Mouse (Mus musculus) CH12.LX (cell line): ENCODE measurements at regions not wholly inside any gene's neighbourhood (a gene's known extent, or its start where the extent isn't known, plus 50 kb on each side); places are given as distances from the start of the nearest gene placed in this dataset.

ENCODE experiments used
- DNase-seq: peaks from one replicate; pipeline ENCODE4 v3.0.0-alpha.2; 2013; ENCODE audit errors: extremely low read depth
- H3K27ac ChIP-seq: 2 replicates; pipeline ENCODE4 v1.5.1; 2012; ENCODE audit warnings: low read depth, mild to moderate bottlenecking, control low read depth, moderate library complexity; ENCODE audit not compliant: insufficient read depth
- H3K27me3 ChIP-seq: replicated peaks from 2 replicates; pipeline ENCODE3; 2012; ENCODE audit warnings: inconsistent platforms
- H3K36me3 ChIP-seq, 2 experiments: replicated peaks in 1 of 2; 2 replicates each; pipeline versions ENCODE3 to v1.6.1; 2012; ENCODE audit warnings: inconsistent platforms in 1 of 2, low read length in 1 of 2, mild to moderate bottlenecking in 1 of 2, mixed read lengths in 1 of 2, moderate library complexity in 1 of 2; ENCODE audit not compliant: control insufficient read depth in 1 of 2, insufficient read depth in 1 of 2
- H3K4me1 ChIP-seq, 2 experiments: 2 replicates each; pipeline ENCODE4 v1.6.1; 2012; ENCODE audit warnings: inconsistent platforms in 1 of 2, moderate library complexity in 1 of 2; ENCODE audit not compliant: insufficient read depth in 2 of 2, control insufficient read depth in 1 of 2
- H3K4me2 ChIP-seq: 2 replicates; pipeline ENCODE4 v1.6.1; 2012; ENCODE audit warnings: low read depth, mild to moderate bottlenecking, control low read depth; ENCODE audit not compliant: poor library complexity, insufficient read depth, severe bottlenecking
- H3K4me3 ChIP-seq, 3 experiments: fragments of 150-350 bp in 1 of 3; sonication (generic) in 1 of 3; replicated peaks in 1 of 3; 2 replicates each; pipeline versions ENCODE3 to v1.5.1; 2011 to 2012; ENCODE audit warnings: low read depth in 2 of 3, low read length in 2 of 3, mild to moderate bottlenecking in 2 of 3, moderate library complexity in 2 of 3, control low read depth in 1 of 3, improper control_type of control experiment in 1 of 3, inconsistent platforms in 1 of 3, mixed read lengths in 1 of 3; ENCODE audit not compliant: poor library complexity in 1 of 3
- H3K79me2 ChIP-seq: replicated peaks from 2 replicates; pipeline ENCODE4 v1.6.1; 2012; ENCODE audit warnings: mild to moderate bottlenecking, moderate library complexity; ENCODE audit not compliant: control insufficient read depth, poor library complexity, insufficient read depth, severe bottlenecking; ENCODE audit errors: extremely low read depth
- H3K9ac ChIP-seq: 2 replicates; pipeline ENCODE4 v1.6.1; 2012; ENCODE audit warnings: low read depth, mild to moderate bottlenecking, control low read depth, moderate library complexity; ENCODE audit not compliant: insufficient read depth
- H3K9me3 ChIP-seq: replicated peaks from 2 replicates; pipeline ENCODE3; 2012; ENCODE audit warnings: low read length, inconsistent platforms, mixed read lengths
- BHLHE40 ChIP-seq: IDR thresholded peaks from 2 replicates; pipeline ENCODE4 v1.6.1; 2011; ENCODE audit warnings: mild to moderate bottlenecking, low read depth, low read length, improper control_type of control experiment
- CHD2 ChIP-seq: IDR thresholded peaks from 2 replicates; pipeline ENCODE4 v1.6.1; 2011; ENCODE audit warnings: low read length, improper control_type of control experiment
- CTCF ChIP-seq, 2 experiments: IDR thresholded peaks in 1 of 2; conservative IDR thresholded peaks in 1 of 2; 2 replicates each; pipeline ENCODE4 v1.5.1; 2011 to 2012; ENCODE audit warnings: low read depth in 2 of 2, low read length in 2 of 2, improper control_type of control experiment in 1 of 2, inconsistent platforms in 1 of 2, mild to moderate bottlenecking in 1 of 2, moderate library complexity in 1 of 2
- ELF1 ChIP-seq: IDR thresholded peaks from 2 replicates; pipeline ENCODE4 v1.6.1; 2014; ENCODE audit warnings: low read depth, mild to moderate bottlenecking, inconsistent platforms, low read length, improper control_type of control experiment
- ETS1 ChIP-seq: conservative IDR thresholded peaks from 2 replicates; pipeline ENCODE4 v1.6.1; 2012; ENCODE audit warnings: low read depth, mild to moderate bottlenecking, inconsistent platforms, low read length, improper control_type of control experiment, moderate library complexity
- GABPA ChIP-seq: IDR thresholded peaks from 2 replicates; pipeline ENCODE4 v1.6.1; 2012; ENCODE audit warnings: low read depth, low read length, improper control_type of control experiment, inconsistent platforms; ENCODE audit not compliant: insufficient replicate concordance
- HCFC1 ChIP-seq: IDR thresholded peaks from 2 replicates; pipeline ENCODE4 v1.6.1; 2012; ENCODE audit warnings: low read depth, mild to moderate bottlenecking, inconsistent platforms, low read length, improper control_type of control experiment
- IRF4 ChIP-seq: IDR thresholded peaks from 2 replicates; pipeline ENCODE4 v1.6.1; 2014; ENCODE audit warnings: low read depth, mild to moderate bottlenecking, inconsistent platforms, low read length, improper control_type of control experiment
- JUN ChIP-seq: IDR thresholded peaks from 2 replicates; pipeline ENCODE4 v1.6.1; 2011; ENCODE audit warnings: low read depth, mild to moderate bottlenecking, low read length, improper control_type of control experiment, moderate library complexity; ENCODE audit not compliant: insufficient read depth
- KAT2A ChIP-seq: IDR thresholded peaks from 2 replicates; pipeline ENCODE4 v1.6.1; 2012; ENCODE audit warnings: low read length, improper control_type of control experiment, inconsistent platforms; ENCODE audit not compliant: insufficient replicate concordance
- MAZ ChIP-seq: IDR thresholded peaks from 2 replicates; pipeline ENCODE4 v1.6.1; 2012; ENCODE audit warnings: low read depth, mild to moderate bottlenecking, inconsistent platforms, low read length, improper control_type of control experiment, moderate library complexity
- MXI1 ChIP-seq: IDR thresholded peaks from 2 replicates; pipeline ENCODE4 v1.6.1; 2011; ENCODE audit warnings: mild to moderate bottlenecking, low read depth, low read length, improper control_type of control experiment
- MYC ChIP-seq: IDR thresholded peaks from 2 replicates; pipeline ENCODE4 v1.6.1; 2011; ENCODE audit warnings: low read depth, mild to moderate bottlenecking, improper control_type of control experiment, low read length
- NELFE ChIP-seq: IDR thresholded peaks from 2 replicates; pipeline ENCODE4 v1.6.1; 2011; ENCODE audit warnings: low read depth, low read length, improper control_type of control experiment
- PAX5 ChIP-seq: IDR thresholded peaks from 2 replicates; pipeline ENCODE4 v1.6.1; 2012; ENCODE audit warnings: low read length, inconsistent platforms, mixed read lengths
- POLR2AphosphoS2 ChIP-seq: IDR thresholded peaks from 2 replicates; pipeline ENCODE4 v1.6.1; 2011; ENCODE audit warnings: low read depth, low read length, improper control_type of control experiment
- RAD21 ChIP-seq: IDR thresholded peaks from 2 replicates; pipeline ENCODE4 v1.6.1; 2011; ENCODE audit warnings: low read depth, mild to moderate bottlenecking, low read length, improper control_type of control experiment, moderate library complexity
- SIN3A ChIP-seq: IDR thresholded peaks from 2 replicates; pipeline ENCODE4 v1.6.1; 2012; ENCODE audit warnings: low read length, improper control_type of control experiment, inconsistent platforms
- SMC3 ChIP-seq: IDR thresholded peaks from 2 replicates; pipeline ENCODE4 v1.6.1; 2011; ENCODE audit warnings: low read depth, low read length, improper control_type of control experiment
- UBTF ChIP-seq: IDR thresholded peaks from 2 replicates; pipeline ENCODE4 v1.6.1; 2012; ENCODE audit warnings: low read depth, mild to moderate bottlenecking, inconsistent platforms, low read length, improper control_type of control experiment, moderate library complexity
- USF1 ChIP-seq: IDR thresholded peaks from 2 replicates; pipeline ENCODE4 v1.6.1; 2014; ENCODE audit warnings: low read depth, mild to moderate bottlenecking, inconsistent platforms, low read length, improper control_type of control experiment
- USF2 ChIP-seq: conservative IDR thresholded peaks from 2 replicates; pipeline ENCODE4 v1.6.1; 2011; ENCODE audit warnings: low read depth, low read length, improper control_type of control experiment
- ZKSCAN1 ChIP-seq: IDR thresholded peaks from 2 replicates; pipeline ENCODE4 v1.6.1; 2012; ENCODE audit warnings: low read depth, inconsistent platforms, low read length, improper control_type of control experiment, borderline replicate concordance
- dilution Hi-C: fragments of 300-500 bp; cut with MboI; formaldehyde crosslinking; loops from 2 replicates; pipeline ENCODE4 v1.14.3; 2020; ENCODE audit warnings: low sequenced_read_pairs; ENCODE audit not compliant: extremely low pct_unique_long_range_greater_than_20kb, extremely low pct_ligation_motif_present
- in situ Hi-C: fragments of 300-500 bp; cut with MboI; formaldehyde crosslinking; loops from 3 replicates; pipeline ENCODE4 v1.14.3; 2019; ENCODE audit warnings: low sequenced_read_pairs, low pct_ligation_motif_present, low pct_unique_long_range_greater_than_20kb, mixed read lengths

GRCm38 (mm10) chr4:47933526-47933925 is 111.4 kb upstream of the Nr4a3 start:
- no peak overlapping the region for H3K4me3 ChIP-seq
- no peak for DNase-seq
- TF ChIP-seq USF1 (no peak), ETS1 (no peak), BHLHE40 (no peak), ELF1 (no peak), PAX5 (no peak), UBTF (no peak), MAZ (no peak), ZKSCAN1 (no peak), CTCF (conservative IDR thresholded peaks at IDR 0.05 in 1 of 2, IDR thresholded peaks at IDR 0.05 in 1 of 2; ENCODE audit: low read depth in 2 of 2, low read length in 2 of 2) (no peak), POLR2AphosphoS2 (no peak), CHD2 (no peak), MYC (no peak), SIN3A (no peak), JUN (no peak), RAD21 (no peak)
- TF ChIP-seq, all 38 proteins: peak for 0
- no peak overlapping the region for H3K9ac ChIP-seq
- H3K27ac ChIP-seq = no peak overlapping the region
- in situ Hi-C loops (no loop called here), dilution Hi-C loops (no loop called here)
- peaks cover 5% of the 10 kb centered on the region for H3K9me3 ChIP-seq
- H3K27me3 ChIP-seq = no peaks in the 10 kb centered on the region
- no peaks in the 10 kb centered on the region for H3K36me3 ChIP-seq
- H3K79me2 ChIP-seq = no peaks in the 10 kb centered on the region
- H3K4me2 ChIP-seq = no peak overlapping the region
- no peaks in the 10 kb centered on the region for H3K4me1 ChIP-seq

- no peak overlapping the region for H3K27ac ChIP-seq
- no peak overlapping the region for H3K9ac ChIP-seq
- H3K4me2 ChIP-seq = no peak overlapping the region
- no peaks in the 10 kb centered on the region for H3K27me3 ChIP-seq
- in situ Hi-C loops (no loop called here), dilution Hi-C loops (no loop called here)
- peaks cover 5% of the 10 kb centered on the region for H3K9me3 ChIP-seq
- DNase-seq = no peak
- H3K4me1 ChIP-seq = no peaks in the 10 kb centered on the region
- TF ChIP-seq SMC3 = no peak
- TF ChIP-seq KAT2A = no peak
- TF ChIP-seq NELFE = no peak
- TF ChIP-seq RAD21 = no peak
- TF ChIP-seq ETS1 = no peak
- TF ChIP-seq IRF4 = no peak
- no peak for TF ChIP-seq ELF1
- TF ChIP-seq ZKSCAN1 = no peak
- no peak for TF ChIP-seq MAZ
- TF ChIP-seq GABPA = no peak
- no peak for TF ChIP-seq POLR2AphosphoS2
- TF ChIP-seq MXI1 = no peak
- TF ChIP-seq HCFC1 = no peak
- no peak for TF ChIP-seq SIN3A
- TF ChIP-seq USF2 = no peak
- H3K79me2 ChIP-seq = no peaks in the 10 kb centered on the region
- H3K4me3 ChIP-seq = no peak overlapping the region
- no peaks in the 10 kb centered on the region for H3K36me3 ChIP-seq
These were observed 109.4 kb upstream of the Nr4a3 start for GRCm38 (mm10) chr4:47935547-47935946.
